Mouse (Mus musculus): ENCODE data around the gene Zbtb16. TPM values are rescaled to one million over a fixed set of nuclear protein-coding genes. Genes with fewer than 3 reads are reported as not detected.
A peak's percentile ranks its signal among the peaks of the same experiment; 100 is the strongest.

The Zbtb16 gene
- polyA plus RNA-seq, 1 experiment from 2014 or later = 19.7 TPM

GRCm38 (mm10) chr9:48756261-48756812, 79.7 kb downstream of the Zbtb16 start:
- Histone ChIP-seq H3K4me1 (peaks cover 74% of the 10 kb centered on the region), H3K27ac (peak overlapping the region; percentile 88), H3K4me3 (no peak overlapping the region), H3K27me3 (ENCODE audit: low read depth, poor library complexity, severe bottlenecking) (peaks cover 10% of the 10 kb centered on the region), H3K9me3 (replicated peaks) (no peaks in the 10 kb centered on the region), H3K36me3 (no peaks in the 10 kb centered on the region; the same call in 1 of the 2 replicates)
- DNase-seq (ENCODE audit: low spot score) = peak; percentile 55
- WGBS = 22% methylated on average over 10 of the region's 10 CpGs

DNA sequence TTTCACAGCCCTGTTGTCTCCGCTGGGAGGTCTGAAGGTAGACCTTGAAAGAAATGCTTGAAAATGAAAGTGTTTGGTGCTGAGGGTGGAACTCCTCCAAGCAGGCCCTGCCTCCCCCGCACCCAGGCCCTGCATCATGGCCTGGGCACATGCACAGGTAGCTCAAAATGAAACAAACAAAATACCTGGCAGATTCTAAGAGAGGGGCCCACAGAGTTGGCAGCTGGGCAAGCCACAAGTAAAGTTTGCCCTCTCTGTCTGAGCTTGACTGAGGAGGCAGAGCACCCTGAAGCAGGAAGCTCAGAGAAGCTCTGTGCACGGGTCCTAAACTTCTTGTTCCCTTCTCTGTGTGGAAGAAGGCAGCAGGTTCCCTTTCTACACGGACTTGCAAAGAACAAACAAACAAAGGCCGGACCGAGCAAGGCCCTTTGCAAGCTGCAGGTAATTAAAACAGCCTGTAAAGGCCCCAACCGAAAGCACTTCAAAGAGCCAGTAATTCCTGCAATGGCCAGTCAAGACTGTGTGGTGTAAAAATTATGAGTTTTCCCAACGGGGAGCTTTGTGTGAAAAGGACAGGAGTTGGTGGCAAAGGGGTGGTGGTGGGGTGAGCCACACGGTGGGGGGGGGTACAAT, 80.5 kb downstream of the Zbtb16 start:
- peaks cover 66% of the 10 kb centered on the region for H3K4me1 ChIP-seq

DNA sequence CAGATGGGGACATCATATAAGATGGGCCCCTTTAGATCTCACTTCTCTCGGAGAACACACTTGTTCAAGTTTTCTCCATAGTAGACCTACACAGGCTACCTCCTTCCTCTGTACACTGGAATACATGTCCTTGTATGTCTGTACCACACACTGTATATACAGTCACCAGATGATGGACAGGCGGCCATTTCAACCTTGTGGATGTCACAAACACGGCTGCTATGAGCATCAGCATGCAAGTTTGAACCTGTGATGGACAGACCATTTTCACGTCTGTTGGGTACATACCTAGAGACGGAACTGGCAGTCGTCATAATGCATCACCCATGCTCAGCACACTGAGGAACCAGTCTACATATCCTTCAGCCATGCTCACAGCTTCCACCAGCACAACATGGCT, 81.6 kb downstream of the Zbtb16 start:
- peaks cover 62% of the 10 kb centered on the region for H3K4me1 ChIP-seq
- 90% methylated on average over 6 of the region's 6 CpGs for WGBS

More for the DNA sequence above, 80.5 kb downstream of the Zbtb16 start:
- 17% methylated on average over 9 of the region's 9 CpGs for WGBS
- Histone ChIP-seq H3K4me3 (no peak overlapping the region), H3K27ac (peak overlapping the region; percentile 88), H3K9me3 (replicated peaks) (no peaks in the 10 kb centered on the region), H3K27me3 (ENCODE audit: low read depth, poor library complexity, severe bottlenecking) (peaks cover 10% of the 10 kb centered on the region), H3K36me3 (no peaks in the 10 kb centered on the region; the same call in 1 of the 2 replicates)
- DNase-seq (ENCODE audit: low spot score) = peak; percentile 71

GRCm38 (mm10) chr9:48753881-48754280, 82.1 kb downstream of the Zbtb16 start:
- Histone ChIP-seq H3K9me3 (replicated peaks) (no peaks in the 10 kb centered on the region), H3K36me3 (no peaks in the 10 kb centered on the region; the same call in 1 of the 2 replicates), H3K27me3 (ENCODE audit: low read depth, poor library complexity, severe bottlenecking) (peaks cover 10% of the 10 kb centered on the region), H3K27ac (no peak overlapping the region), H3K4me3 (no peak overlapping the region), H3K4me1 (peaks cover 61% of the 10 kb centered on the region)
- WGBS = 91% methylated on average over 6 of the region's 6 CpGs
- no peak for DNase-seq (ENCODE audit: low spot score)

More for the DNA sequence above, 81.6 kb downstream of the Zbtb16 start:
- no peaks in the 10 kb centered on the region; the same call in 1 of the 2 replicates for H3K36me3 ChIP-seq
- H3K4me3 ChIP-seq = no peak overlapping the region
- no peak overlapping the region for H3K27ac ChIP-seq
- no peaks in the 10 kb centered on the region for H3K9me3 ChIP-seq (replicated peaks)
- H3K27me3 ChIP-seq (ENCODE audit: low read depth, poor library complexity, severe bottlenecking) = peaks cover 10% of the 10 kb centered on the region
- DNase-seq (ENCODE audit: low spot score) = no peak

GRCm38 (mm10) chr9:48751900-48752299, 84.1 kb downstream of the Zbtb16 start:
- no peaks in the 10 kb centered on the region for H3K9me3 ChIP-seq (replicated peaks)
- no peak overlapping the region for H3K27ac ChIP-seq
- H3K27me3 ChIP-seq (ENCODE audit: low read depth, poor library complexity, severe bottlenecking) = peaks cover 10% of the 10 kb centered on the region
- no peaks in the 10 kb centered on the region; the same call in 1 of the 2 replicates for H3K36me3 ChIP-seq
- no peak for DNase-seq (ENCODE audit: low spot score)
- no peak overlapping the region for H3K4me3 ChIP-seq
- WGBS = 96% methylated on average over 3 of the region's 3 CpGs
- H3K4me1 ChIP-seq = peaks cover 41% of the 10 kb centered on the region

- Histone ChIP-seq H3K4me1 (peaks cover 31% of the 10 kb centered on the region), H3K27ac (no peak overlapping the region), H3K36me3 (no peaks in the 10 kb centered on the region; the same call in 1 of the 2 replicates), H3K27me3 (ENCODE audit: low read depth, poor library complexity, severe bottlenecking) (peaks cover 10% of the 10 kb centered on the region), H3K4me3 (no peak overlapping the region), H3K9me3 (replicated peaks) (no peaks in the 10 kb centered on the region)
- WGBS = 82% methylated on average over 6 of the region's 6 CpGs
- DNase-seq (ENCODE audit: low spot score) = no peak
Measured at GRCm38 (mm10) chr9:48749666-48750065, 86.4 kb downstream of the Zbtb16 start.

DNA sequence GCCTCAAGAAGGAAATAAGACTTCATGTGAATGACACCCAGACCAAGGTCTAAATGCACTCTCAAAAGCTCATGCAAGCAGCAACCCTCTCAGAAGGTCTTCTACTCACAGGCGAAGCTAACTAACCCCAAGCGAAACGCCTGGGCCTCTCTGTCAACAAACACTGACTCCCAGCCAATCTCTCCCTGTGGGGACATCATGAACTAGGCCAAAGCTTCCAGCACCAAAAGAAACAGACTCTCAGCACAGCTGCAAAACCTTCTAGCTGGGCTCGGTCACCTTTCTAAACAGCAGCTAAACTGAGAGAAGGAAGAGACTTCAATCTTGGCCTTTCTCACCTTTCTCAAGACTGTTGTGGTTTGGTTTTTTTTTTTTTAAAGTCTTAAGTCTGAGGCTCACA, 86.9 kb downstream of the Zbtb16 start:
- peaks cover 7% of the 10 kb centered on the region for H3K27me3 ChIP-seq (ENCODE audit: low read depth, poor library complexity, severe bottlenecking)
- no peaks in the 10 kb centered on the region; the same call in 1 of the 2 replicates for H3K36me3 ChIP-seq
- peaks cover 34% of the 10 kb centered on the region for H3K4me1 ChIP-seq
- no peak overlapping the region for H3K4me3 ChIP-seq
- H3K27ac ChIP-seq = no peak overlapping the region
- WGBS = 79% methylated on average over 4 of the region's 4 CpGs
- no peaks in the 10 kb centered on the region for H3K9me3 ChIP-seq (replicated peaks)
- DNase-seq (ENCODE audit: low spot score) = no peak

GRCm38 (mm10) chr9:48748761-48749160, 87.3 kb downstream of the Zbtb16 start:
- no peak for DNase-seq (ENCODE audit: low spot score)
- 95% methylated on average over 4 of the region's 4 CpGs for WGBS

GRCm38 (mm10) chr9:48748216-48748615, 87.8 kb downstream of the Zbtb16 start:
- H3K4me1 ChIP-seq = peaks cover 30% of the 10 kb centered on the region
- H3K27ac ChIP-seq = no peak overlapping the region
- H3K36me3 ChIP-seq = peaks cover 1% of the 10 kb centered on the region
- no peak for DNase-seq (ENCODE audit: low spot score)
- 56% methylated on average over 4 of the region's 4 CpGs for WGBS
- H3K4me3 ChIP-seq = no peak overlapping the region
- no peaks in the 10 kb centered on the region for H3K9me3 ChIP-seq (replicated peaks)
- no peaks in the 10 kb centered on the region for H3K27me3 ChIP-seq (ENCODE audit: low read depth, poor library complexity, severe bottlenecking)

More at GRCm38 (mm10) chr9:48748761-48749160, 87.3 kb downstream of the Zbtb16 start:
- Histone ChIP-seq H3K27ac (no peak overlapping the region), H3K27me3 (ENCODE audit: low read depth, poor library complexity, severe bottlenecking) (peaks cover 5% of the 10 kb centered on the region), H3K4me1 (peaks cover 32% of the 10 kb centered on the region), H3K9me3 (replicated peaks) (no peaks in the 10 kb centered on the region), H3K36me3 (no peaks in the 10 kb centered on the region; the same call in 1 of the 2 replicates), H3K4me3 (no peak overlapping the region)

DNA sequence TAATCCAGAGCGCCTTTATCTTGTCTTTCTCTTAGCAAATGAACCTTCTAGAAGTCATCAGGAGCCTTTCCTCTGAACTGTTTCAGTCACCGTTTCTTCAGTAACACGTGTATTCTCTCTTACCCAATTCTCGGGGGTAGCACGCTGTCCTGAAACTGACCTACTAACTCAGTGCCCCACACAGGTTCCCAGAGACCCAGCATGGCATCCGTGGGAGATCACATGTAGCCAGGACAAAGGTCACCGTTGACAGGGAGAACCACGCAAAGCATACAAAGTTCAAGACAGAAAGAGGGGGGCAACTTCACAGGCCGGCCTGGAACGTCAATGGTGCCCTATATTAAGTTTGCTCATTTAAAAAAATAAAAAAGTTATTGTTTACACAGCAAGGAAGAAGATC, 89.5 kb downstream of the Zbtb16 start:
- H3K4me1 ChIP-seq = peaks cover 24% of the 10 kb centered on the region
- DNase-seq (ENCODE audit: low spot score) = no peak
- no peak overlapping the region for H3K4me3 ChIP-seq
- no peak overlapping the region for H3K27ac ChIP-seq
- H3K9me3 ChIP-seq (replicated peaks) = no peaks in the 10 kb centered on the region
- WGBS = 97% methylated on average over 10 of the region's 10 CpGs
- peaks cover 17% of the 10 kb centered on the region for H3K36me3 ChIP-seq
- peaks cover 8% of the 10 kb centered on the region; the same call in 1 of the 2 replicates for H3K27me3 ChIP-seq (ENCODE audit: low read depth, poor library complexity, severe bottlenecking)

- Histone ChIP-seq H3K4me1 (peaks cover 30% of the 10 kb centered on the region), H3K4me3 (no peak overlapping the region), H3K36me3 (peaks cover 19% of the 10 kb centered on the region), H3K9me3 (replicated peaks) (no peaks in the 10 kb centered on the region), H3K27ac (no peak overlapping the region), H3K27me3 (ENCODE audit: low read depth, poor library complexity, severe bottlenecking) (peaks cover 8% of the 10 kb centered on the region; the same call in 1 of the 2 replicates)
- DNase-seq (ENCODE audit: low spot score) = no peak
- 78% methylated on average over 5 of the region's 5 CpGs for WGBS
Measured at GRCm38 (mm10) chr9:48745347-48746119, 90.5 kb downstream of the Zbtb16 start.

DNA sequence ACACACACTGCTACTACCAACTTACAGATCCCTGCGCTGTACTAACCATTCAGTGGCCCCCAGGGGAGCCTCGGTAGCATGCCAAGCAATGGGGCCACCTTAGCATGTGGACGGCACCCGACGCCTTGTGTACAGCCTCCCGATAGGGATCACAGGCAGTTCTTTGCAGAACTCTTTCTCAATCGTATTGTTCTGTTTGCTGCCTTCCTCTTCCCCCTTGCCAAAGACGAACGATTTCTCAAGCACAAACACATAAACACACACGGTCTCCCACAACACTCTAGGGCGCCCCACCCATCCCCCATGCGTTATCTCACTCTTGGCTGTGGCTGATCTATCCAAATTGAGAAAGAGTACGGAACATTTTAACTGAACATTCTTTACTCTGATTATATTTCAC, 91.1 kb downstream of the Zbtb16 start:
- Histone ChIP-seq H3K27ac (no peak overlapping the region), H3K36me3 (peaks cover 19% of the 10 kb centered on the region), H3K27me3 (ENCODE audit: low read depth, poor library complexity, severe bottlenecking) (peaks cover 8% of the 10 kb centered on the region; the same call in 1 of the 2 replicates), H3K4me3 (no peak overlapping the region), H3K9me3 (replicated peaks) (no peaks in the 10 kb centered on the region), H3K4me1 (peaks cover 33% of the 10 kb centered on the region)
- WGBS = 88% methylated on average over 13 of the region's 13 CpGs
- no peak for DNase-seq (ENCODE audit: low spot score)

GRCm38 (mm10) chr9:48744451-48744850, 91.6 kb downstream of the Zbtb16 start:
- DNase-seq (ENCODE audit: low spot score) = no peak
- Histone ChIP-seq H3K9me3 (replicated peaks) (no peaks in the 10 kb centered on the region), H3K27ac (no peak overlapping the region), H3K27me3 (ENCODE audit: low read depth, poor library complexity, severe bottlenecking) (peaks cover 8% of the 10 kb centered on the region; the same call in 1 of the 2 replicates), H3K4me1 (peaks cover 34% of the 10 kb centered on the region), H3K36me3 (peaks cover 19% of the 10 kb centered on the region), H3K4me3 (no peak overlapping the region)
- 90% methylated on average over 6 of the region's 6 CpGs for WGBS
